Mouse (Mus musculus): ENCODE measurements around the gene Uvrag.

GRCm38 (mm10) chr7:99057053-99057630 is 83.8 kb downstream of the Uvrag start:
- TF ChIP-seq CTCF (IDR thresholded peaks at IDR 0.05; ENCODE audit: borderline replicate concordance, extremely low read depth, insufficient read depth, insufficient read length) (no peak), POLR2A (IDR thresholded peaks at IDR 0.05; ENCODE audit: borderline replicate concordance, extremely low read depth, insufficient read depth, insufficient read length, poor library complexity, severe bottlenecking) (no peak)

All from brain, embryonic 14.5 days (tissue).